Mouse (Mus musculus): Measurements from ENCODE around the gene Hspb11. TPM values are rescaled to one million over a fixed set of nuclear protein-coding genes. Genes with fewer than 3 reads are reported as not detected.

The Hspb11 gene
- polyA plus RNA-seq, 1 experiment, result 27.9 TPM

GRCm38 (mm10) chr4:107292273-107292662 is 38.9 kb downstream of the Hspb11 start:
- TF ChIP-seq TCF3 (IDR thresholded peaks at IDR 0.05; ENCODE audit: insufficient read length, low read depth) (no peak), E2F4 (IDR thresholded peaks at IDR 0.05; ENCODE audit: insufficient read depth) (no peak), REST (IDR thresholded peaks at IDR 0.05; ENCODE audit: insufficient read depth, insufficient read length) (no peak), TCF12 (IDR thresholded peaks at IDR 0.05; ENCODE audit: insufficient read depth, poor library complexity, severe bottlenecking) (no peak), MYOG (IDR thresholded peaks at IDR 0.05; ENCODE audit: control insufficient read depth in 1 of 3, insufficient read depth in 1 of 3, insufficient read length in 2 of 3, low read depth in 2 of 3) (no peak), SRF (IDR thresholded peaks at IDR 0.05; ENCODE audit: control insufficient read depth, insufficient read length, low read depth) (no peak), POLR2A (IDR thresholded peaks at IDR 0.05; ENCODE audit: insufficient read length, low read depth) (no peak), USF1 (IDR thresholded peaks at IDR 0.05; ENCODE audit: low read depth) (no peak), MYOD1 (IDR thresholded peaks at IDR 0.05; ENCODE audit: control insufficient read depth in 1 of 3, insufficient read length in 2 of 3, low read depth in 2 of 3) (no peak), POLR2AphosphoS2 (IDR thresholded peaks at IDR 0.05; ENCODE audit: insufficient read length, low read depth) (no peak), CEBPB (IDR thresholded peaks at IDR 0.05; ENCODE audit: insufficient read depth, poor library complexity, severe bottlenecking) (no peak), MAX (IDR thresholded peaks at IDR 0.05; ENCODE audit: low read depth) (no peak)
- H3K27me3 ChIP-seq (ENCODE audit: control insufficient read depth, insufficient read depth, insufficient read length), result peaks cover 30% of the 10 kb centered on the region
- no peak overlapping the region for H3K4me2 ChIP-seq (ENCODE audit: low read depth)
- no peaks in the 10 kb centered on the region for H3K36me3 ChIP-seq (ENCODE audit: control insufficient read depth, insufficient read depth)
- H3ac ChIP-seq (ENCODE audit: control insufficient read depth, insufficient read length), result no peak overlapping the region
- no peaks in the 10 kb centered on the region for H3K79me2 ChIP-seq (ENCODE audit: control insufficient read depth, insufficient read depth)
- no peak overlapping the region for H3K4me3 ChIP-seq

- H3K4me3 ChIP-seq, result no peak overlapping the region
- no peak overlapping the region for H3ac ChIP-seq (ENCODE audit: control insufficient read depth, insufficient read length)
- H3K79me2 ChIP-seq (ENCODE audit: control insufficient read depth, insufficient read depth), result no peaks in the 10 kb centered on the region
- no peak overlapping the region for H3K4me2 ChIP-seq (ENCODE audit: low read depth)
- peaks cover 35% of the 10 kb centered on the region for H3K27me3 ChIP-seq (ENCODE audit: control insufficient read depth, insufficient read depth, insufficient read length)
- TF ChIP-seq POLR2AphosphoS2 (IDR thresholded peaks at IDR 0.05; ENCODE audit: insufficient read length, low read depth), result no peak
- no peak for TF ChIP-seq TCF3 (IDR thresholded peaks at IDR 0.05; ENCODE audit: insufficient read length, low read depth)
- H3K36me3 ChIP-seq (ENCODE audit: control insufficient read depth, insufficient read depth), result no peaks in the 10 kb centered on the region
Measured at GRCm38 (mm10) chr4:107298071-107298606, 44.7 kb downstream of the Hspb11 start.

GRCm38 (mm10) chr4:107299779-107300340 is 46.5 kb downstream of the Hspb11 start:
- TF ChIP-seq TCF3 (IDR thresholded peaks at IDR 0.05; ENCODE audit: insufficient read length, low read depth) (no peak), USF1 (IDR thresholded peaks at IDR 0.05; ENCODE audit: low read depth) (no peak), POLR2A (IDR thresholded peaks at IDR 0.05; ENCODE audit: insufficient read length, low read depth) (no peak), POLR2AphosphoS2 (IDR thresholded peaks at IDR 0.05; ENCODE audit: insufficient read length, low read depth) (no peak), MAX (IDR thresholded peaks at IDR 0.05; ENCODE audit: low read depth) (no peak), MYOG (IDR thresholded peaks at IDR 0.05; ENCODE audit: control insufficient read depth in 1 of 3, insufficient read depth in 1 of 3, insufficient read length in 2 of 3, low read depth in 2 of 3) (no peak), REST (IDR thresholded peaks at IDR 0.05; ENCODE audit: insufficient read depth, insufficient read length) (no peak), MYOD1 (IDR thresholded peaks at IDR 0.05; ENCODE audit: control insufficient read depth in 1 of 3, insufficient read length in 2 of 3, low read depth in 2 of 3) (no peak), TCF12 (IDR thresholded peaks at IDR 0.05; ENCODE audit: insufficient read depth, poor library complexity, severe bottlenecking) (no peak)
- H3K4me2 ChIP-seq (ENCODE audit: low read depth), result peak overlapping the region; percentile 16
- no peaks in the 10 kb centered on the region for H3K79me2 ChIP-seq (ENCODE audit: control insufficient read depth, insufficient read depth)
- peaks cover 29% of the 10 kb centered on the region for H3K27me3 ChIP-seq (ENCODE audit: control insufficient read depth, insufficient read depth, insufficient read length)
- no peaks in the 10 kb centered on the region for H3K36me3 ChIP-seq (ENCODE audit: control insufficient read depth, insufficient read depth)
- no peak overlapping the region for H3K4me3 ChIP-seq
- H3ac ChIP-seq (ENCODE audit: control insufficient read depth, insufficient read length), result no peak overlapping the region

GRCm38 (mm10) chr4:107300371-107300770 is 47.0 kb downstream of the Hspb11 start:
- no peak overlapping the region for H3K4me3 ChIP-seq
- no peak for TF ChIP-seq MYOG (IDR thresholded peaks at IDR 0.05; ENCODE audit: control insufficient read depth in 1 of 3, insufficient read depth in 1 of 3, insufficient read length in 2 of 3, low read depth in 2 of 3)
- TF ChIP-seq USF1 (IDR thresholded peaks at IDR 0.05; ENCODE audit: low read depth), result no peak
- TF ChIP-seq MYOD1 (IDR thresholded peaks at IDR 0.05; ENCODE audit: control insufficient read depth in 1 of 3, insufficient read length in 2 of 3, low read depth in 2 of 3), result no peak
- TF ChIP-seq CEBPB (IDR thresholded peaks at IDR 0.05; ENCODE audit: insufficient read depth, poor library complexity, severe bottlenecking), result no peak
- H3ac ChIP-seq (ENCODE audit: control insufficient read depth, insufficient read length), result no peak overlapping the region
- H3K4me2 ChIP-seq (ENCODE audit: low read depth), result peak overlapping the region; percentile 16
- no peaks in the 10 kb centered on the region for H3K79me2 ChIP-seq (ENCODE audit: control insufficient read depth, insufficient read depth)
- H3K36me3 ChIP-seq (ENCODE audit: control insufficient read depth, insufficient read depth), result no peaks in the 10 kb centered on the region
- H3K27me3 ChIP-seq (ENCODE audit: control insufficient read depth, insufficient read depth, insufficient read length), result peaks cover 30% of the 10 kb centered on the region

- Histone ChIP-seq H3K79me2 (ENCODE audit: control insufficient read depth, insufficient read depth) (no peaks in the 10 kb centered on the region), H3K4me3 (no peak overlapping the region), H3K4me2 (ENCODE audit: low read depth) (peak overlapping the region; percentile 16), H3K27me3 (ENCODE audit: control insufficient read depth, insufficient read depth, insufficient read length) (peaks cover 37% of the 10 kb centered on the region), H3ac (ENCODE audit: control insufficient read depth, insufficient read length) (no peak overlapping the region), H3K36me3 (ENCODE audit: control insufficient read depth, insufficient read depth) (no peaks in the 10 kb centered on the region)
- TF ChIP-seq CEBPB (IDR thresholded peaks at IDR 0.05; ENCODE audit: insufficient read depth, poor library complexity, severe bottlenecking) (no peak), MYOD1 (IDR thresholded peaks at IDR 0.05; ENCODE audit: control insufficient read depth in 1 of 3, insufficient read length in 2 of 3, low read depth in 2 of 3) (no peak), POLR2AphosphoS2 (IDR thresholded peaks at IDR 0.05; ENCODE audit: insufficient read length, low read depth) (no peak), REST (IDR thresholded peaks at IDR 0.05; ENCODE audit: insufficient read depth, insufficient read length) (no peak), SRF (IDR thresholded peaks at IDR 0.05; ENCODE audit: control insufficient read depth, insufficient read length, low read depth) (no peak), TCF3 (IDR thresholded peaks at IDR 0.05; ENCODE audit: insufficient read length, low read depth) (no peak), POLR2A (IDR thresholded peaks at IDR 0.05; ENCODE audit: insufficient read length, low read depth) (no peak), MYOG (IDR thresholded peaks at IDR 0.05; ENCODE audit: control insufficient read depth in 1 of 3, insufficient read depth in 1 of 3, insufficient read length in 2 of 3, low read depth in 2 of 3) (no peak), TCF12 (IDR thresholded peaks at IDR 0.05; ENCODE audit: insufficient read depth, poor library complexity, severe bottlenecking) (no peak), E2F4 (IDR thresholded peaks at IDR 0.05; ENCODE audit: insufficient read depth) (no peak), USF1 (IDR thresholded peaks at IDR 0.05; ENCODE audit: low read depth) (no peak), MAX (IDR thresholded peaks at IDR 0.05; ENCODE audit: low read depth) (no peak)
Measured at GRCm38 (mm10) chr4:107300902-107301555, 47.6 kb downstream of the Hspb11 start.

All from myocyte (in vitro differentiated cells).